Mouse (Mus musculus): ENCODE measurements around the gene Kcnk5.

- TF ChIP-seq POLR2A (IDR thresholded peaks at IDR 0.05; ENCODE audit: control insufficient read depth, extremely low read depth, insufficient read depth, low read length, poor library complexity) (no peak), CTCF (IDR thresholded peaks at IDR 0.05; ENCODE audit: borderline replicate concordance, control insufficient read depth, extremely low read depth, insufficient read depth, low read length, poor library complexity) (no peak)
Observed at GRCm38 (mm10) chr14:20174696-20175095, 6.9 kb downstream of the Kcnk5 start.

Data from thymus, adult 2 months (tissue).